Mouse (Mus musculus) layer of hippocampus, adult 9-11 months (tissue): ENCODE measurements at regions not wholly inside any gene's neighbourhood (a gene's known extent, or its start where the extent isn't known, plus 50 kb on each side); places are given as distances from the start of the nearest gene placed in this dataset.

Source experiments
- DNase-seq: peaks from one replicate; pipeline ENCODE4 v3.0.0; 2022

GRCm38 (mm10) chr13:56350705-56351400, 54.5 kb upstream of the Cxcl14 start:
- DNase-seq: peak; percentile 74

- DNase-seq: no peak
These were observed 55.0 kb upstream of the Cxcl14 start for GRCm38 (mm10) chr13:56351401-56351735.

- peak; percentile 32 for DNase-seq
These were observed 56.1 kb upstream of the Cxcl14 start for GRCm38 (mm10) chr13:56352436-56352835.

GRCm38 (mm10) chr13:56352839-56353605, 56.7 kb upstream of the Cxcl14 start:
- DNase-seq: peak; percentile 71

- no peak for DNase-seq
These were observed 57.6 kb upstream of the Cxcl14 start for GRCm38 (mm10) chr13:56353921-56354320.

- DNase-seq: no peak
These were observed 58.3 kb upstream of the Cxcl14 start for GRCm38 (mm10) chr13:56354630-56355029.

- no peak for DNase-seq
These were observed 60.6 kb upstream of the Cxcl14 start for GRCm38 (mm10) chr13:56356999-56357398.

- no peak for DNase-seq
These were observed 61.6 kb upstream of the Cxcl14 start for GRCm38 (mm10) chr13:56357955-56358354.

- DNase-seq: no peak
These were observed 62.5 kb upstream of the Cxcl14 start for GRCm38 (mm10) chr13:56358827-56359226.

- DNase-seq: no peak
These were observed 63.2 kb upstream of the Cxcl14 start for GRCm38 (mm10) chr13:56359554-56359953.

GRCm38 (mm10) chr13:56360803-56361202, 64.5 kb upstream of the Cxcl14 start:
- no peak for DNase-seq

- DNase-seq: no peak
These were observed 64.2 kb upstream of the Gm3045 start for GRCm38 (mm10) chr13:56362238-56362637.

GRCm38 (mm10) chr13:56362646-56363045, 63.7 kb upstream of the Gm3045 start:
- no peak for DNase-seq

GRCm38 (mm10) chr13:56369600-56369999, 56.8 kb upstream of the Gm3045 start:
- DNase-seq: no peak

- DNase-seq: no peak
These were observed 55.0 kb upstream of the Gm3045 start for GRCm38 (mm10) chr13:56371374-56371773.

- DNase-seq: no peak
These were observed 54.2 kb upstream of the Gm3045 start for GRCm38 (mm10) chr13:56372003-56372725.

- DNase-seq: no peak
These were observed 53.7 kb upstream of the Gm3045 start for GRCm38 (mm10) chr13:56372727-56373126.
